Mouse (Mus musculus): Measurements from ENCODE around the gene Sppl2b. TPM values are rescaled to one million over a fixed set of nuclear protein-coding genes. Genes with fewer than 3 reads are reported as not detected.

Gene Sppl2b
- total RNA-seq (2014; rRNA removed; ENCODE audit: low replicate concordance) (35.7 and 44.4 TPM in 2 replicates), polyA plus RNA-seq (2015; fragmentation: Nextera tagmentation; extraction: Ambion mirVana) (23.3 and 24.2 TPM in 2 replicates)

DNA sequence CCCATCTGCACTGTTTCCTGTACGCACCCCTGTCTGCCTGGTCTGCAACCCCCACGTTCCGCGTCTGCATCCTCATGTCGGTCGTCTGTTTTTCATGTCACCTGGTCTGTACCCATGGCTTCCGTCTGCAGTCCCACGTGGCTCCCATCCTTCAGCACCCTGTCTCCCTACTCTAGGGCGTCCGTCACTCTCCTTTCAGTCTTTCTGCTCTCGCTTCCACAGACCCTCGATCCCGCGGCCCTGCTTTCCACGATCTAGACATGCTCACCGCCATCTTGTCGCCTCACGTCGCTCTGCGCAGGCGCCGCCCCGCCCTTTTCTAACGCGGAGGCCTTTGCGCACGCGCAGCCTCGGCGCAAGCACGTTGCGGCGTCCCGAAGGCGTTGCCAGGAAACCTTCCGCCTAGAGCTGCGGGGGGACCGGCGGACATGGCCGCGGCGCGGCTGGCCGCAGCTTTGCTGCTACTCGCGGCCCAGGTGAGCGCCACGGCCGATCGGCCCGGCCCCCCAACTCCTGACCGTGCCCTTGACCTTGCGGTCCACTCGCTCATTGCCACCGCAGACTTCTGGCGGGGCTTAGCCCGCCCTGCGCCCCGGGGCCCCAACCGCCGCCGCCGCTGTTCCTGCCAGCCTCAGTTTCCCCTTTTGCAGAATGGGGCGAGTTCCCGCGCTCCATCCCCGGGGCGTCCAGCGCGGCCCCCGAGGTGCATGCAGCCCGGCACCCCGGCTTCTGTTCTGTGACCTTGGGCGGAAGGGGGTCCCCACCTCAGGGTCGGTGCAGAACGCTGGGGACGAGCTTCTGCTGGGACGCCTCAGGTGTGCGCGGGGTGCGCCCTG lies at the start of gene Sppl2b, which contains the start of gene Lsm7:
TSS of gene Sppl2b (plus strand) at position 363 of the 836 bp plus-strand sequence.
TSS of gene Lsm7 (minus strand) at position 297 of the 836 bp plus-strand sequence.
- peaks cover 13% of the 10 kb centered on the region; the same call in 1 of the 2 replicates for H3K4me1 ChIP-seq (ENCODE audit: control insufficient read depth, insufficient read depth)
- peak within 1 kb of the TSS; percentile 72 for H3K4me3 ChIP-seq (ENCODE audit: low read depth, low read length)
- DNase-seq (ENCODE audit: low spot score) (peak; percentile 93), ATAC-seq (ENCODE audit: insufficient read depth, low read depth) (peak; percentile 92)
- H3K9me3 ChIP-seq (replicated peaks; ENCODE audit: control insufficient read depth, low read length) = no peaks in the 10 kb centered on the region
- no peak within 1 kb of the TSS for H3K27ac ChIP-seq (ENCODE audit: low read depth)
- peaks cover 17% of the 10 kb centered on the region for H3K36me3 ChIP-seq (replicated peaks; ENCODE audit: control insufficient read depth, insufficient read depth, low read length)
- under 1% methylated on average over 81 of the region's 81 CpGs for WGBS
- TF ChIP-seq EP300 (IDR thresholded peaks at IDR 0.05; ENCODE audit: low read depth) = no peak
- TF ChIP-seq CTCF (IDR thresholded peaks at IDR 0.05; ENCODE audit: low read depth) = no peak
- H3K4me2 ChIP-seq (ENCODE audit: low read depth, low read length) = peak within 1 kb of the TSS; percentile 93
- peak within 1 kb of the TSS; percentile 68 for H3K9ac ChIP-seq (replicated peaks; ENCODE audit: low read depth, low read length)
- H3K27me3 ChIP-seq (ENCODE audit: control insufficient read depth, insufficient read depth, low read length) = no peaks in the 10 kb centered on the region

DNA sequence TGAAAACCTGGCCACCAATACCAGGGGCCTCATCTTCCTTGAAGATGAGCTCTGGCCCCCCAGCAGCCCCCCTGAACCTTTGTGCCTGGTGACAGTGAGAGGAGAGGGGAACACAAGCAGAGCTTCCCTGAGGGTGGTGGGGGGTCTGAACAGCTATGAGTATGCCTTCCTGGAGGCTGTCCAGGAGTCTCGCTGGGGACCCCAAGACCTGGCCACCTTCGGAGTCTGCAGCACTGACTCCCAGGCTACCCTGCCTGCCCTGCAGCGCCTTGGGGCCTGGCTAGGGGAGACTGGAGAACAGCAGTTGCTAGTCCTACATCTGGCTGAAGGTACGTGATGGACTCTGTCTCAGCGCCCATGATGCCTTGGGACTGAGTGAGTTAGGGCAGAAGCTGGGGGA lies 49.8 kb upstream of the Sppl2b start:
- no peaks in the 10 kb centered on the region for H3K9me3 ChIP-seq (replicated peaks; ENCODE audit: control insufficient read depth, low read length)
- ATAC-seq (ENCODE audit: insufficient read depth, low read depth) (no peak), DNase-seq (ENCODE audit: low spot score) (no peak)
- 74% methylated on average over 5 of the region's 5 CpGs for WGBS
- no peak overlapping the region for H3K4me2 ChIP-seq (ENCODE audit: low read depth, low read length)
- no peak overlapping the region for H3K9ac ChIP-seq (replicated peaks; ENCODE audit: low read depth, low read length)
- no peak overlapping the region for H3K4me3 ChIP-seq (ENCODE audit: low read depth, low read length)
- peaks cover 32% of the 10 kb centered on the region; the same call in 1 of the 2 replicates for H3K4me1 ChIP-seq (ENCODE audit: control insufficient read depth, insufficient read depth)
- no peaks in the 10 kb centered on the region for H3K27me3 ChIP-seq (ENCODE audit: control insufficient read depth, insufficient read depth, low read length)
- TF ChIP-seq CTCF (IDR thresholded peaks at IDR 0.05; ENCODE audit: low read depth) = no peak
- no peak for TF ChIP-seq EP300 (IDR thresholded peaks at IDR 0.05; ENCODE audit: low read depth)
- peaks cover 39% of the 10 kb centered on the region for H3K36me3 ChIP-seq (replicated peaks; ENCODE audit: control insufficient read depth, insufficient read depth, low read length)
- H3K27ac ChIP-seq (ENCODE audit: low read depth) = no peak overlapping the region

DNA sequence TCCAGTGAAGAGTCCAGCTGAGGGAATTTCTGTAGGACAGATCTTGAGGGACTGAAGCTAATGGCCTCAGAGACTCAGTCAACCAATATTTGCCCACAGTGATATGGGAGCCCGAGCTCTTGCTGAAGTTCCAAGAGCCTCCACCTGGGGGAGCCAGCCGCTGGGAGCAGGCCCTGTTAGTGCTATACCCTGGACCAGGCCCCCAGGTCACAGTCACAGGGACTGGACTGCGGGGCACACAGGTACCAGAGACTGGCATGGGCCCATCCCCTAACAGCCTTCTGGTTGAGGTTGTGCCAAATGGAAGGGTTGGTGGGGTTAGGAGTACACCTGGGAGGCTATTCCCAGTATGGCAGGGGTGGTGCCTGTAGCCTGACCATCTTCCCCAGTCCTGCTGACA lies 49.1 kb upstream of the Sppl2b start:
- DNase-seq (ENCODE audit: low spot score) = peak; percentile 57
- H3K27me3 ChIP-seq (ENCODE audit: control insufficient read depth, insufficient read depth, low read length) = no peaks in the 10 kb centered on the region
- no peak for TF ChIP-seq EP300 (IDR thresholded peaks at IDR 0.05; ENCODE audit: low read depth)
- peak; percentile 72 for TF ChIP-seq CTCF (IDR thresholded peaks at IDR 0.05; ENCODE audit: low read depth)
- H3K36me3 ChIP-seq (replicated peaks; ENCODE audit: control insufficient read depth, insufficient read depth, low read length) = peaks cover 39% of the 10 kb centered on the region
- no peaks in the 10 kb centered on the region for H3K9me3 ChIP-seq (replicated peaks; ENCODE audit: control insufficient read depth, low read length)
- WGBS = 11% methylated on average over 3 of the region's 3 CpGs
- peak; percentile 35 for ATAC-seq (ENCODE audit: insufficient read depth, low read depth)
- H3K4me1 ChIP-seq (ENCODE audit: control insufficient read depth, insufficient read depth) = peaks cover 35% of the 10 kb centered on the region; the same call in 1 of the 2 replicates
- H3K4me3 ChIP-seq (ENCODE audit: low read depth, low read length) = no peak overlapping the region
- H3K27ac ChIP-seq (ENCODE audit: low read depth) = no peak overlapping the region
- no peak overlapping the region for H3K9ac ChIP-seq (replicated peaks; ENCODE audit: low read depth, low read length)
- no peak overlapping the region for H3K4me2 ChIP-seq (ENCODE audit: low read depth, low read length)

DNA sequence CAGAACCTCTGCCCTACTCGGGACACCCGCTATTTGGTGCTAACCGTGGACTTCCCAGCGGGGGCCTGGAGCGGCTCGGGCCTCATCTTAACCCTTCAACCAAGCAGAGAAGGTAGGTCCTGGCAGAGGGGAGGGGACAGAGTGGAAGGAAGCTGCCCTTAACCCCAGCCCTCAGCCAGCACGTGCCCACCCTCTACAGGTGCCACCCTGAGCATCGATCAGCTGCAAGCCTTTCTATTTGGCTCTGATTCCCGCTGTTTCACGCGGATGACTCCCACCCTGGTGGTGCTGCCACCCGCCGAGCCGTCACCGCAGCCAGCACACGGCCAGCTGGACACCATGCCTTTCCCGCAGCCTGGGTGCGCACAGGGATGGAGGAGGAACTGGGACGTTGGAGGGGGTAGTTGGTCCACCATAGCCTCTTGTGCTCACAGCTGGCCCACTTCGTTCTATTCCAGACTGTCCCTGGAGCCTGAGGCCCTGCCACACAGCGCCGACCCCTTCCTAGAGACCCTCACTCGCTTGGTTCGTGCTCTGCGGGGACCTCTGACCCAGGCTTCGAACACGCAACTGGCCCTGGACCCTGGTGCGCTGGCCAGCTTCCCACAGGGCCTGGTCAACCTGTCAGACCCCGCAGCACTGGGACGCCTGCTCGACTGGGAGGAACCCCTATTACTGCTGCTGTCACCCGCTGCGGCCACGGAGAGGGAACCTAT lies 48.6 kb upstream of the Sppl2b start:
- peaks cover 34% of the 10 kb centered on the region for H3K36me3 ChIP-seq (replicated peaks; ENCODE audit: control insufficient read depth, insufficient read depth, low read length)
- TF ChIP-seq EP300 (IDR thresholded peaks at IDR 0.05; ENCODE audit: low read depth) (no peak), CTCF (IDR thresholded peaks at IDR 0.05; ENCODE audit: low read depth) (no peak)
- H3K9me3 ChIP-seq (replicated peaks; ENCODE audit: control insufficient read depth, low read length) = no peaks in the 10 kb centered on the region
- H3K4me1 ChIP-seq (ENCODE audit: control insufficient read depth, insufficient read depth) = peaks cover 35% of the 10 kb centered on the region; the same call in 1 of the 2 replicates
- no peaks in the 10 kb centered on the region for H3K27me3 ChIP-seq (ENCODE audit: control insufficient read depth, insufficient read depth, low read length)
- peak overlapping the region; percentile 70 for H3K27ac ChIP-seq (ENCODE audit: low read depth)
- peak overlapping the region; percentile 95 for H3K4me2 ChIP-seq (ENCODE audit: low read depth, low read length)
- peak overlapping the region; percentile 49 for H3K4me3 ChIP-seq (ENCODE audit: low read depth, low read length)
- H3K9ac ChIP-seq (replicated peaks; ENCODE audit: low read depth, low read length) = peak overlapping the region; percentile 55; the same call in 1 of the 2 replicates
- WGBS = 50% methylated on average over 32 of the region's 34 CpGs
- DNase-seq (ENCODE audit: low spot score) = no peak
- no peak for ATAC-seq (ENCODE audit: insufficient read depth, low read depth)

DNA sequence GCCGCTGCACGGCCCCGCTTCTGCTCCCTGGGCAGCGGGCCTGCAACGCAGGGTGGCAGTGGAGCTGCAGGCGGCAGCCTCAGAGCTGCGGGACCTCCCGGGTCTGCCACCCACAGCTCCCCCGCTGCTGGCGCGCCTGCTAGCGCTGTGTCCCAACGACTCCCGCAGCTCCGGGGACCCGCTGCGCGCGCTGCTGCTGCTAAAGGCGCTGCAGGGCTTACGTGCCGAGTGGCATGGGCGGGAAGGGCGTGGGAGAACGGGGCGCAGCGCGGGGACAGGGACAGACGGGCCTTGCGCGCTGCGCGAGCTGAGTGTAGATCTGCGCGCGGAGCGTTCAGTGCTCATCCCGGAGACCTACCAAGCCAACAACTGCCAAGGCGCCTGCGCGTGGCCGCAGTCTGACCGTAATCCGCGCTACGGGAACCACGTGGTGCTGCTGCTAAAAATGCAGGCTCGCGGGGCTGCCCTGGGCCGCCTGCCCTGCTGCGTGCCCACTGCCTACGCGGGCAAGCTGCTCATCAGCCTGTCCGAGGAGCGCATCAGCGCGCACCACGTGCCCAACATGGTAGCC lies 47.9 kb upstream of the Sppl2b start:
- WGBS = under 1% methylated on average over 57 of the region's 58 CpGs
- peaks cover 27% of the 10 kb centered on the region for H3K36me3 ChIP-seq (replicated peaks; ENCODE audit: control insufficient read depth, insufficient read depth, low read length)
- ATAC-seq (ENCODE audit: insufficient read depth, low read depth) (peak; percentile 81), DNase-seq (ENCODE audit: low spot score) (peak; percentile 80)
- H3K27me3 ChIP-seq (ENCODE audit: control insufficient read depth, insufficient read depth, low read length) = no peaks in the 10 kb centered on the region
- H3K9ac ChIP-seq (replicated peaks; ENCODE audit: low read depth, low read length) = peak overlapping the region; percentile 55
- peaks cover 35% of the 10 kb centered on the region; the same call in 1 of the 2 replicates for H3K4me1 ChIP-seq (ENCODE audit: control insufficient read depth, insufficient read depth)
- H3K4me3 ChIP-seq (ENCODE audit: low read depth, low read length) = peak overlapping the region; percentile 49
- H3K27ac ChIP-seq (ENCODE audit: low read depth) = peak overlapping the region; percentile 70
- TF ChIP-seq CTCF (IDR thresholded peaks at IDR 0.05; ENCODE audit: low read depth) (no peak), EP300 (IDR thresholded peaks at IDR 0.05; ENCODE audit: low read depth) (no peak)
- H3K9me3 ChIP-seq (replicated peaks; ENCODE audit: control insufficient read depth, low read length) = no peaks in the 10 kb centered on the region
- peak overlapping the region; percentile 95 for H3K4me2 ChIP-seq (ENCODE audit: low read depth, low read length)

Measured in heart, postnatal 0 days (tissue).